Mouse (Mus musculus): ENCODE measurements at regions not wholly inside any gene's neighbourhood (a gene's known extent, or its start where the extent isn't known, plus 50 kb on each side); places are given as distances from the start of the nearest gene placed in this dataset.

- H3K9ac ChIP-seq (ENCODE audit: low read depth, low read length) = no peak overlapping the region
- H3K4me3 ChIP-seq (ENCODE audit: insufficient read depth, low read depth, low read length) = no peak overlapping the region
- no peak for DNase-seq (ENCODE audit: extremely low read depth, low read depth, low spot score)
- 78% methylated on average over 1 of the region's 1 CpGs for WGBS
- TF ChIP-seq CTCF (IDR thresholded peaks at IDR 0.05; ENCODE audit: low read depth, low read length) = no peak
- TF ChIP-seq POLR2A (IDR thresholded peaks at IDR 0.05; ENCODE audit: extremely low read depth, insufficient read depth, low read length) = no peak
- H3K4me1 ChIP-seq (ENCODE audit: control insufficient read depth, insufficient read depth, low read length) = no peaks in the 10 kb centered on the region
- H3K27ac ChIP-seq (replicated peaks; ENCODE audit: insufficient read depth, low read depth, low read length) = no peak overlapping the region
- no peaks in the 10 kb centered on the region for H3K36me3 ChIP-seq (ENCODE audit: control insufficient read depth, insufficient read depth, low read length)
- no peaks in the 10 kb centered on the region for H3K79me2 ChIP-seq (ENCODE audit: control insufficient read depth, insufficient read depth, low read length)
- H3K27me3 ChIP-seq (ENCODE audit: control insufficient read depth, insufficient read depth, low read length) = no peaks in the 10 kb centered on the region
Observed at GRCm38 (mm10) chr9:90999178-90999577, 363.0 kb upstream of the Zic4 start.

- Histone ChIP-seq H3K79me2 (ENCODE audit: control insufficient read depth, insufficient read depth, low read length) (no peaks in the 10 kb centered on the region), H3K27me3 (ENCODE audit: control insufficient read depth, insufficient read depth, low read length) (no peaks in the 10 kb centered on the region; the same call in 1 of the 2 replicates), H3K36me3 (ENCODE audit: control insufficient read depth, insufficient read depth, low read length) (no peaks in the 10 kb centered on the region), H3K9ac (ENCODE audit: low read depth, low read length) (no peak overlapping the region), H3K27ac (replicated peaks; ENCODE audit: insufficient read depth, low read depth, low read length) (no peak overlapping the region), H3K4me1 (ENCODE audit: control insufficient read depth, insufficient read depth, low read length) (no peaks in the 10 kb centered on the region), H3K4me3 (ENCODE audit: insufficient read depth, low read depth, low read length) (no peak overlapping the region)
- DNase-seq (ENCODE audit: extremely low read depth, low read depth, low spot score) = no peak
- WGBS = 75% methylated on average over 4 of the region's 4 CpGs
- TF ChIP-seq CTCF (IDR thresholded peaks at IDR 0.05; ENCODE audit: low read depth, low read length) (no peak), POLR2A (IDR thresholded peaks at IDR 0.05; ENCODE audit: extremely low read depth, insufficient read depth, low read length) (no peak)
Observed at GRCm38 (mm10) chr9:91004214-91004613, 358.0 kb upstream of the Zic4 start.

- H3K27ac ChIP-seq (replicated peaks; ENCODE audit: insufficient read depth, low read depth, low read length) = no peak overlapping the region
- H3K4me3 ChIP-seq (ENCODE audit: insufficient read depth, low read depth, low read length) = no peak overlapping the region
- H3K79me2 ChIP-seq (ENCODE audit: control insufficient read depth, insufficient read depth, low read length) = no peaks in the 10 kb centered on the region
- H3K4me1 ChIP-seq (ENCODE audit: control insufficient read depth, insufficient read depth, low read length) = no peaks in the 10 kb centered on the region
- DNase-seq (ENCODE audit: extremely low read depth, low read depth, low spot score) = no peak
- H3K36me3 ChIP-seq (ENCODE audit: control insufficient read depth, insufficient read depth, low read length) = no peaks in the 10 kb centered on the region
- no peak for TF ChIP-seq CTCF (IDR thresholded peaks at IDR 0.05; ENCODE audit: low read depth, low read length)
- TF ChIP-seq POLR2A (IDR thresholded peaks at IDR 0.05; ENCODE audit: extremely low read depth, insufficient read depth, low read length) = no peak
- H3K9ac ChIP-seq (ENCODE audit: low read depth, low read length) = no peak overlapping the region
- 67% methylated on average over 2 of the region's 2 CpGs for WGBS
- H3K27me3 ChIP-seq (ENCODE audit: control insufficient read depth, insufficient read depth, low read length) = no peaks in the 10 kb centered on the region
Observed at GRCm38 (mm10) chr9:91040546-91040945, 321.7 kb upstream of the Zic4 start.

GRCm38 (mm10) chr9:91048569-91048968, 313.6 kb upstream of the Zic4 start:
- no peak overlapping the region for H3K9ac ChIP-seq (ENCODE audit: low read depth, low read length)
- no peaks in the 10 kb centered on the region for H3K79me2 ChIP-seq (ENCODE audit: control insufficient read depth, insufficient read depth, low read length)
- H3K27ac ChIP-seq (replicated peaks; ENCODE audit: insufficient read depth, low read depth, low read length) = no peak overlapping the region
- H3K36me3 ChIP-seq (ENCODE audit: control insufficient read depth, insufficient read depth, low read length) = no peaks in the 10 kb centered on the region
- peak; percentile 23 for DNase-seq (ENCODE audit: extremely low read depth, low read depth, low spot score)
- H3K4me1 ChIP-seq (ENCODE audit: control insufficient read depth, insufficient read depth, low read length) = no peaks in the 10 kb centered on the region
- no peak overlapping the region for H3K4me3 ChIP-seq (ENCODE audit: insufficient read depth, low read depth, low read length)
- TF ChIP-seq POLR2A (IDR thresholded peaks at IDR 0.05; ENCODE audit: extremely low read depth, insufficient read depth, low read length) (no peak), CTCF (IDR thresholded peaks at IDR 0.05; ENCODE audit: low read depth, low read length) (no peak; the same call in 1 of the 2 replicates)
- 34% methylated on average over 2 of the region's 2 CpGs for WGBS
- H3K27me3 ChIP-seq (ENCODE audit: control insufficient read depth, insufficient read depth, low read length) = no peaks in the 10 kb centered on the region

- Histone ChIP-seq H3K4me3 (ENCODE audit: insufficient read depth, low read depth, low read length) (no peak overlapping the region), H3K4me1 (ENCODE audit: control insufficient read depth, insufficient read depth, low read length) (no peaks in the 10 kb centered on the region), H3K9ac (ENCODE audit: low read depth, low read length) (no peak overlapping the region), H3K36me3 (ENCODE audit: control insufficient read depth, insufficient read depth, low read length) (no peaks in the 10 kb centered on the region), H3K79me2 (ENCODE audit: control insufficient read depth, insufficient read depth, low read length) (no peaks in the 10 kb centered on the region), H3K27ac (replicated peaks; ENCODE audit: insufficient read depth, low read depth, low read length) (no peak overlapping the region), H3K27me3 (ENCODE audit: control insufficient read depth, insufficient read depth, low read length) (no peaks in the 10 kb centered on the region)
- WGBS = 55% methylated on average over 4 of the region's 4 CpGs
- TF ChIP-seq POLR2A (IDR thresholded peaks at IDR 0.05; ENCODE audit: extremely low read depth, insufficient read depth, low read length) (no peak), CTCF (IDR thresholded peaks at IDR 0.05; ENCODE audit: low read depth, low read length) (no peak)
- no peak for DNase-seq (ENCODE audit: extremely low read depth, low read depth, low spot score)
Observed at GRCm38 (mm10) chr9:91053065-91053793, 309.0 kb upstream of the Zic4 start.

- no peaks in the 10 kb centered on the region for H3K4me1 ChIP-seq (ENCODE audit: control insufficient read depth, insufficient read depth, low read length)
- H3K36me3 ChIP-seq (ENCODE audit: control insufficient read depth, insufficient read depth, low read length) = no peaks in the 10 kb centered on the region
- no peak overlapping the region for H3K4me3 ChIP-seq (ENCODE audit: insufficient read depth, low read depth, low read length)
- WGBS = 62% methylated on average over 4 of the region's 4 CpGs
- TF ChIP-seq POLR2A (IDR thresholded peaks at IDR 0.05; ENCODE audit: extremely low read depth, insufficient read depth, low read length) (no peak), CTCF (IDR thresholded peaks at IDR 0.05; ENCODE audit: low read depth, low read length) (no peak)
- H3K9ac ChIP-seq (ENCODE audit: low read depth, low read length) = no peak overlapping the region
- no peaks in the 10 kb centered on the region for H3K79me2 ChIP-seq (ENCODE audit: control insufficient read depth, insufficient read depth, low read length)
- no peak overlapping the region for H3K27ac ChIP-seq (replicated peaks; ENCODE audit: insufficient read depth, low read depth, low read length)
- no peaks in the 10 kb centered on the region for H3K27me3 ChIP-seq (ENCODE audit: control insufficient read depth, insufficient read depth, low read length)
- DNase-seq (ENCODE audit: extremely low read depth, low read depth, low spot score) = peak; percentile 4
Observed at GRCm38 (mm10) chr9:91059460-91059859, 302.8 kb upstream of the Zic4 start.
